Mouse (Mus musculus) heart, postnatal 4 days (tissue): ENCODE measurements at regions not wholly inside any gene's neighbourhood (a gene's known extent, or its start where the extent isn't known, plus 50 kb on each side); places are given as distances from the start of the nearest gene placed in this dataset.

Source experiments
- DNase-seq: peaks from one replicate; pipeline ENCODE4 v3.0.0; 2021

DNA sequence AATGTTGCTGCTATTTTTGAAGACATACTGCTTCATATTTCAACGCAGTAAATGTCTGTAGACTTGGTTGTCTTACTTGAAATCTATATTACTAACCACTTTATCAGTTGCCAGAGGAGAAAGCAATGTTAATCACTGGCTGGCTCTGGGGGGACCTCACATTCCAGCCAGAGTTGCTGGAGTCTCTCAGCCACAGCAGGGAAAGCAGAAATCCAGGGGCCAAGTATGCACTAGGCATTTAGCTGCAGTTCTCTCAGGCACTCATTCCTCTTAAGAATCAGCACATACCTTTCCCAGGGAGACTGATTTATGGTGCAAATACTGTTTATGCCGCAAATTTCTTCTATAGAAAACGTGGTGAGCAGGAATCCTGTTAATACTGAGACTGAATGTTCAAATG is 933.6 kb upstream of the Lcorl start:
- DNase-seq: no peak

- peak; percentile 10 for DNase-seq
These were observed 933.1 kb upstream of the Lcorl start for GRCm38 (mm10) chr5:46790536-46790935.

DNA sequence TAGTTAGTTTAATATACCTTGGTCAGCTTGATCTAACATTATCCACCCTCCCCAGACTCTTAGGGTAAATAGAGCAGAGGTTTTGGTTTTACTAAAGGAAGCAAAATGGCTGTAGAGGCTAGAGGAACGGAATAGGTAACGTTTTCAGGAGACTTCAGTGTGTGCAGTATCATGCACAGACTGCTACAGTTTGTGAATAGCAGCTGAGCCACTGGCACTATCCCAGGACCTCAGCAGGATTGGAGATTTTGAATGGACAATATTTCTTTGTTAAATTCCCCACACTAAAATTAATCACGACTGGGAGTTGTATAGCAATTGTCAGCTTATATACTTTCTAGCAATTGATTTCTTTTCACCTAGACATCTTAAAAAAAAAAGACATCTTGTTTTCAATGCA is 929.7 kb upstream of the Lcorl start:
- no peak for DNase-seq

GRCm38 (mm10) chr5:46756094-46756493 is 898.7 kb upstream of the Lcorl start:
- DNase-seq: no peak

- DNase-seq: no peak
These were observed 882.7 kb upstream of the Lcorl start for GRCm38 (mm10) chr5:46740034-46740582.

GRCm38 (mm10) chr5:46732510-46732909 is 875.1 kb upstream of the Lcorl start:
- DNase-seq: no peak

- DNase-seq: no peak
These were observed 874.6 kb upstream of the Lcorl start for GRCm38 (mm10) chr5:46732025-46732424.

GRCm38 (mm10) chr5:46731297-46731696 is 873.9 kb upstream of the Lcorl start:
- no peak for DNase-seq

- DNase-seq: no peak
These were observed 852.2 kb upstream of the Lcorl start for GRCm38 (mm10) chr5:46709596-46709995.

DNA sequence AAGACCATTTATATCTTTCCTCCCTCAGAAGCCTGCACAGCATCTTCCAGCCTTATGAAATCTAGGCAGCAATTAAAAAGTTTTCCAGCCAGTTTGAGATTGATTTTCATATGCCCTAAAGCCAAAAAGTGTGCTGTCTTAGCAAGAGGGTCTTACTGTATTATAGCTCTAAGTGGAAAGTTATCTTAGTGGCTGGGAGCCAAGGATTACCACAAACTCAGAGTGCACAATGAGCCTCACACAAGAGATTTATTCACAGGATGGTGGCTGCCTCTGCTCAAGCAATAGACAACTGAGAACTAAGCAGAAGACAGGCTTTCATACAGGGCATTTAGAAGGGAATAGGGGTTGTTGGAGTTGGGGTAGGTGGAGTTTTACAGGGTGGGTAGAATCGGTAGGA is 850.4 kb upstream of the Lcorl start:
- DNase-seq: no peak

DNA sequence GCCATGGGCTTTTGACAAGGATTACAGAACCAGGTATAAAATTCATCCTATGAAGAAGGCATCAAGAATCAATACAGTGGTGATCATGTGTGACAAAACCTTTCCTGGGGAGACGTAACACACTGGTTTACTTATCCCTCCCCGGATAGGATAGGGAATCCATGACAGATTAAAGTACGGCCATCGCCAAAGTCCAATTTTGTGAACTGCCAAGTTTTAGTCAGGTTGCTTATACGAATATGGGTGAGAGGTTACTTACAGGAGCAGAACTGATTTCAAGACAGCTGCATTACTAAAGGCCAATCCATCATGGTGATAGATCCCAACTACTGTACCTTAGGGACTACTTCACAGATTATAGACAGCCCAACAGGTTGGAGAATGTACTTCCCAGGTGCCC is 849.6 kb upstream of the Lcorl start:
- DNase-seq: no peak

GRCm38 (mm10) chr5:46678007-46678406 is 820.6 kb upstream of the Lcorl start:
- no peak for DNase-seq

GRCm38 (mm10) chr5:46674810-46675502 is 817.5 kb upstream of the Lcorl start:
- no peak for DNase-seq

GRCm38 (mm10) chr5:46673413-46673812 is 816.0 kb upstream of the Lcorl start:
- DNase-seq: no peak

- no peak for DNase-seq
These were observed 813.1 kb upstream of the Lcorl start for GRCm38 (mm10) chr5:46670484-46670883.

DNA sequence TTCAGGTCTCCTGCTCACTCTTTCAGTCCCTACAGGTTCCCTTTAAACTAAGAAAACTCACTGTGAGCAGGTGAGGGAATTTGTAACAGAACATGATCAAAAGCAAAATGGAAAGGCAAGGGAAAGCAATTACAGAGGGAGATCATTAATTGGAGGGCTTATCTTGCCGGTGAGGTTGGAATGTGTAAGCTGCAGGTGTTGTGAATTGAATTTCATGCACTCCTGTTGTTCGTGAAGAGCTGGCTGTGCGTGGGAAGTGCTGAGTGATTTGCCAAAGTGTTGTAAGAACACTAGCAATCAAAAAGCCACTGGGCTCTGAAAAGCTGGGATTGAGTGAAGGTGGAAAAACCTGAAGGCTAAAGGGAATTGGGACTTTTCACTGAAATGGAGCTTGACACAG is 808.8 kb upstream of the Lcorl start:
- DNase-seq: no peak

- no peak for DNase-seq
These were observed 799.6 kb upstream of the Lcorl start for GRCm38 (mm10) chr5:46657065-46657464.

DNA sequence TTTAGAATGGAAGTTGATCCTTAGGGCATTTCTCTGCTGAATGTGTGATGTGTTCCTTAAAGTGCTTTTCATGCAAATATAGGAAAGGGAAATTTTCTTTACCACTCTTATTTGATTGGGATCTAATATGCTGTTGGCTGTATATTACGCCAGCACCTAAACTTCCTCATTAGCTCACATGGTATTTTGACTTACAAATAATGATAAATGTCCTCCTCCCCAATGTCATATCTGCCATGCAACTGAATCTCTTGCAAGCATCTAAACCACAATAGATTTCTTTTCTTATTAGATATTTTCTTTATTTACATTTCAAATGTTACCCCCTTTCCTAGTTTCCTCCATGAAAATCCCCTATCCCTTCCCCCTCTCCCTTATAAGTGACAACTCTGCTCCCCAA is 796.8 kb upstream of the Lcorl start:
- no peak for DNase-seq

- no peak for DNase-seq
These were observed 785.6 kb upstream of the Lcorl start for GRCm38 (mm10) chr5:46643009-46643408.

GRCm38 (mm10) chr5:46635116-46635668 is 777.8 kb upstream of the Lcorl start:
- no peak for DNase-seq
